Mouse (Mus musculus): ENCODE data around the gene Bicd1.

DNA sequence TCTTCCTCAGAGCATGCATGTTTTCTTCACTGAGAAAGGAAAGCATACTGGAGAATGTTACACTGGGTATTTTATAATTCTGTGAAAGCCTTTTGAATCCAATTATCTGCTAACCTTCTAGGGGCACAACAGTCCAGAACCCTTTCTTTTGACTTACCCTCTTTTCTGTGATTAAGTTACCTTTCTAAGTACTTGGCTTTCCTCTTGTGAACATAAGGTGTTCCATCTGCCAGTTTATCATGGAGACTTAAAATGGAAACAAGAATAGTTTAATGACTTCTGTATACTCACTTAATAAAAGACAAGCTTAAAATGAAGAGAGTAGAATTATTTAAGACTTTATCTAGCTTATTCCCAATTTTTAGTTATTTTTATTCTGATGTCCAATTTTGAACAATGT, 16.1 kb downstream of the Bicd1 start:
- TF ChIP-seq CTCF (IDR thresholded peaks at IDR 0.05; ENCODE audit: extremely low read depth, insufficient read length, insufficient replicate concordance, low read depth, low read length) (no peak), POLR2A (IDR thresholded peaks at IDR 0.05; ENCODE audit: low read depth, low read length) (no peak)

Measured in small intestine, adult 2 months (tissue).